Mouse (Mus musculus) lung, postnatal 25 days (tissue): ENCODE measurements around the gene Hist1h2ab.

Experiments
- DNase-seq: peaks from one replicate; pipeline ENCODE4 v3.0.0; 2022; ENCODE audit warnings: low spot score

The Hist1h2ab gene

DNA sequence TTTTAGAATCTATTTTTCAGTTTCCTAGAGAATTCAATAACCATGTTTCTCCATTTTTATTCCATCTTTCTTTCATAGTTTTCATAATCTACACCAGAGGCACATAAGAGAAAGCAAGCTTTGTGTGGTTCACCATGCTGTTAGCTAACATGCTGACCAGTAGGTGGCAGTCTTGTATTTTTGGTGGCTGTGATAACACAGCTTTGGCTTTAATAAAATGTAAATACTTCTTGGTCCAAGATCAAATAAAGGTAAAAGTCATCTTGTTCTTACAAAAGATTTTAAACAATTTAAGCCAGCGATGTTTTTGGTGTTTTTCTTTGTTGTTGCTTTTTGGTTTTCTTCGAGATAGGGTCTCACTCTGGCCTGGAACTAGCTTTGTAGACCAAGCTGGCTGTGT is 41.6 kb downstream of the Hist1h2ab start:
- peak; percentile 66 for DNase-seq

DNA sequence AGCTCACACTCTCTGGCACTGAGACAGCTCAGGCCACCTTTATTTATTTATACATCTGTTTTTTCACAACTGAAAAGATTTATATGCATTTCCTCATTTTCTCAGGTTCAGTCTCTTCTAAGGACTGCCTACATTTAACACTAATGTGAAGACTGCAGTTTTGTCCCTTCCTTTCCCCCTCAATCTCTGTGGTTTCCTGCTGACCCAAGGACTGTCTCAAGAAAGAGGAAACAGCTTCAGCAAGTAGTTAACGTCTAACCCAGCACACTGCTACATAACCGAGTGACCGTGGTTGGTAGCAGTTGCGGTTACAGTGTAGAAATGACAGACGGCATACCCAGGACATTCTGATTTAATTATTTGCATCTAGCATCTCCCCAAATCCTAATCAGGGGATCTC is 48.5 kb downstream of the Hist1h2ab start:
- DNase-seq: no peak
